Mouse (Mus musculus): Measurements from ENCODE around the gene Rps18.
"Not testable (repeated sequence)": the region's sequence is repeated elsewhere in the genome, so short reads cannot be mapped to it uniquely, and the experiment has no call there.

Gene Rps18

DNA sequence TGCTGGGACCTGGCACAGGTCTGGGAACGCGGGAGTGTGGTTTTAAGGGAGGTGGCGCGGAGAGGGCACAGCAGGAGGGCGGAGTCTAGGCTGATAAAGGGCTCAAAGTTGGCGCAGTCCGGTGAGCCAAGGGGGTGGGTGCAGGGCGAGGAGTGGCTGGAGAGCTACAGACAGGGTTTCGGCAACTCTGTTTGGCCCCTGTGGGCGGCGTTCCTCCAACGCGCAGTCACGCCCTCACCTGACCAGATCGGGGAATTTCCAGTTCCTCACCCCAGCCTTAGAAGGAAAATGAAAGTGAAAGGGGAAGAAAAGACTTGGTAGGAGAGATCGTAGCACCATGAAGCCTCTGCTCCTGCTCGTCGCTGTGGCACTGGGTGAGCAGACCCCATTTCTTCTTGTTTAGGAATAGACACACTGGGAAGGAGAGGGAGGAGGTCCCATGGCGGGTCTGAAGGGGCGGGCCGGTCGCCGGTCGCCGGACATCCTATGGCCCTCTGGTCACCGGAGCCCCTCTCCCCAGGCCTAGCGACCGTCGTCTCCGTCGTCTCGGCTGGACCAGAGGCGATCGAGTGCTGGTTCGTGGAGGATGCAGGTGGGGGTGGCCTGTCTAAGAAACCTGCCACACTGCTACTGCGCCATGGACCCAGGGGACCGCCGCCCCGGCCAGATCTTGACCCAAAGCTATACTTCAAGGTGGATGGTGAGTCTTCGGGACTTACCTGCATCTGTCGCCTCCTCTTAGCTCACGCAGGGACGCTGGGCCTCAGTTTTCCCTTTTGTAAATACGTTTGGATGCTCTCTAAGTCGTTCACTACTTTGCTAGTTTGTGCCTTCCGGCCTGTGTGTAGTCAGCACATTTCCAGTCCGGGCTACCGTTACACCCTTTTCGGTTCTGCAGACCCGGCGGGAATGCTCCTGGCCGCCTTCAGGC lies 36.2 kb downstream of the Rps18 start:
- DNase-seq, result no peak

DNA sequence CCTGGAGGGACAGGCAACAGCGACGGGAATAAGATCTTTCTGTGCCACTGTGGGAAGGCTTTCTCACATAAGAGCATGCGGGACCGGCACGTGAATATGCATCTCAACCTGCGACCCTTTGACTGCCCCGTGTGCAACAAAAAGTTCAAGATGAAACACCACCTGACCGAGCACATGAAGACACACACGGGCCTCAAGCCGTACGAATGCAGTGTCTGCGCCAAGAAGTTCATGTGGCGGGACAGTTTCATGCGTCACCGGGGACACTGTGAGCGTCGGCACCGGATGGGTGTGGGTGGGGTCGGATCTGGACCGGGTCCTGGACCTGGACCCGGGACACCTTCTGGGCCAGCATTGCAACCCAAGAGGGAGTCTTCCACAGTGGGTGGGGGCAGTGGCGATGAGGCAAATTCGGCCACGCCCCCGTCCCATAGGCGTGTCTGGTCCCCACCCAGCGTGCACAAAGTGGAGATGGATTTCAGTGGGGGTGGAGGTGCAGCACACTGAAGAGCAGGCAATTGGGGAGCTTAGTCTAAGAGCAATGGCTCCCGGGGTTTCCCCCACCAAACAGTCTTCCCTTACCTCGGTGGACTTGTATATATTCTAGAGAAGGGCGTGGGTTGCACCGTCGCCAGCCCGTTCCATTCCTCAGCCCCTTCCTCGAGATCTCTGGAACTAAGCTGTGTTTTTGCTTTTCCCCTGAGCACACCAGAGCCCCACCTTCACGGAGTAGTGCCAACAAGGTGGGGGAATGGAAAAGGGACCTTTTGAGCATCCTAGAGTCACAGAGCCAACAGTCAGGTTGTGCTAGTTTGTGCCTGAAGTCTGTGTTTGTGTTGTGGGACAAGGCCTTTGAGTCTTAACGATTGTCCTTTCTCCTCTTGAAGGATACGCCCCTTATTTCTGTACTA lies 37.3 kb downstream of the Rps18 start:
- no peak for DNase-seq

DNA sequence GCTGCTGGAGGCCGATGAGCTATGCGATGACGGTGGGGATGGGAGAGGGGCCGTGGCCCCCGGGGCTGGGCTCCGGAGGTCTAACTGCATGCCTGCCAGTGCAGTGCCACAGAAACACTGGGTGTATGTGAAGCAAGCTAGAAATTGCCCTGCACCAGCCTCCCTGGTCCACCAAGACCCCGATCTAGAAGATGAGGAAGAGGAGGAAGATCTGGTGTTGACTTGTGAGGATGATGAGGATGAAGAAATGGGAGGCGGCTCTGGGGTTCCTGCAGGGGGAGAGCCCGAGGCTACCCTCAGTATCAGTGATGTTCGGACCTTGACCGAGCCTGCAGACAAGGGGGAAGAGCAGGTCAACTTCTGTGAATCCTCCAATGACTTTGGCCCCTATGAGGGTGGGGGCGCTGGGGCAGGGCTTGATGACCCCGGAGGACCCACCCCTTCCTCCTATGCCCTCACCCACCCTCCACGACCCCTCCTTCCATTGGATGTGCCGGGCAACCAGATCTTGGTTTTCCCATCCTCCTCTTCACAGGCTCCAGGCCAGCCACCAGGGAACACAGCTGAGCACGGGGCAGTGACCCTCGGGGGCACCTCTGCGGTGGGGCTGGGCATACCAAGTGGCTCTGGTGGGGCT lies 38.0 kb downstream of the Rps18 start:
- no peak for DNase-seq

DNA sequence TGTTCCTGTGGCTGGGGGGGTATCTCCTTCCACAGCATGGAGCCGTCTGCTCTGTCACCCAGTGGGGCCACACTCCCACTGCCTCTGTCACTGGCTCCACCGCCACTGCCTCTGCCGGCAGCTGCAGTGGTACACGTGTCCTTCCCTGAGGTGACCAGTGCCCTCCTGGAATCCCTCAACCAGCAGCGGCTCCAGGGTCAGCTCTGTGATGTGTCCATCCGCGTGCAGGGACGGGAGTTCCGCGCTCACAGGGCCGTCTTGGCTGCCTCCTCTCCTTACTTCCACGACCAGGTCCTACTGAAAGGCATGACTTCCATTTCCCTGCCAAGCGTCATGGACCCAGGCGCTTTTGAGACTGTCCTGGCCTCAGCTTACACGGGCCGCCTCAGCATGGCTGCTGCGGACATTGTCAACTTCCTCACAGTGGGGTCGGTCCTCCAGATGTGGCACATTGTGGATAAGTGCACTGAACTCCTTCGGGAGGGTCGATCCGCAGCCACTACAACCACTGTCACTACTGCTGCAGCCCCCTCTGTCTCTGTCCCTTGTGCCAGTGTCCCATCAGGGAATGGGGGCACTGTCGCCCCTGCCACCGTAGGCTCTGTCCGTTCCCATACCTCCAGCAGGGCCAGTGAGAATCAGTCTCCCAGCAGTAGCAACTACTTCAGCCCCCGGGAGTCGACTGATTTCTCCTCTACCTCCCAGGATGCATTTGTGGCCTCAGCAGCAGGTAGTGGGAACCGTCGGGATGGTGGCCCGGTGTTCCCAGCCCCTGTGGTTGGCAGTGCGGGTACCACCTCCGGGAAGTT lies 38.8 kb downstream of the Rps18 start:
- no peak for DNase-seq

DNA sequence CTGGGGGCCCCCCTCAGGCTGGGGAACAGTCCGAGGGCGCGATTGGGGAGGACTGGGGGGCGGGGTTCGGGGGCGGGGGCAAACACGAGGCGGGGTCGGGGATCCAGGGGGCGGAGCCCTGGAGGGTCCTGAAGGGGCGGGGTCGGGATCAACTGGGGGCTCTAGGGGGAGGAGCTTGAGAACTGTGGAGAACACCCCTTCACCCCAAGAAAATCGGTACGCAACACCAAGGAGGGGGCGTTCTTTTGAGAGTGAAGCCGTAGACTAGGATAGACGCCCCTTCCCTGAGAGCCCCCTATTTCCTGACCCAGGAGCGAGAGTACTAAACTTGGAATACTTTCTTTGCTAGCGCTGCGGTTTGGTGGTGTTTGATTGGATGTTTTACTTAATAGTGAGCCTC lies 39.5 kb downstream of the Rps18 start:
- no peak for DNase-seq

DNA sequence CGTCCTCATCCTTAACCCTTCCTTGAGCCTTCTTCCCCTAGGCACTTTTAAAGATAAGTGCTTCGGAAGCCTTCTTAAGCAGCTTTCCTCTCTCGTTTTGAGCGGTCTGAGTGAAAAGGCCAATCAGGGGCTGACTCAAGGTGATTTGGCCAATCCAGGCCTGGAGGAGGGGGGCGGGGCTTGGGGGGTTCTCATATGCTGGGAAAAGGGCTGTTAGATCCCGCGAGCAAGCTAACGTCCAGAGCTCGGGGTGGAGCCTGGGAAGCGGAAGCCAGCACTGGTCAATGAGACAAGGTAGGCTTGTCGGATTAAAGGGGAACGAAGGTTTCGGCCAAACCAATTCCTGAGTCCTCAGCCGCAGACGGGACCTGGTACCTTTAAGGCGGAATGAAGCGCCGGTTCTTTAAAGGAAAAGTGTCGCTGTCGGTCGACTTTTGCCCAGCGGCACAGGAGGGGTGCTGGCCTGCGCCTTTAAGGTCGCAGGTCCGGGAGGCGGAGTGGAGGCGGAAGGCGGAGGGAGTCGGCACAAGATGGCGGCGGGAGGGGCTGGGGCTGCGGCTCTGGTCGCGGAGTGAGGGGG lies 40.0 kb downstream of the Rps18 start, which contains the start of the genes Tapbp and Zbtb22:
Tapbp (plus strand) TSS at position 229 of the 580 bp plus-strand sequence.
Zbtb22 (plus strand) TSS at position 234 of the 580 bp plus-strand sequence.
- peak; percentile 93 for DNase-seq

DNA sequence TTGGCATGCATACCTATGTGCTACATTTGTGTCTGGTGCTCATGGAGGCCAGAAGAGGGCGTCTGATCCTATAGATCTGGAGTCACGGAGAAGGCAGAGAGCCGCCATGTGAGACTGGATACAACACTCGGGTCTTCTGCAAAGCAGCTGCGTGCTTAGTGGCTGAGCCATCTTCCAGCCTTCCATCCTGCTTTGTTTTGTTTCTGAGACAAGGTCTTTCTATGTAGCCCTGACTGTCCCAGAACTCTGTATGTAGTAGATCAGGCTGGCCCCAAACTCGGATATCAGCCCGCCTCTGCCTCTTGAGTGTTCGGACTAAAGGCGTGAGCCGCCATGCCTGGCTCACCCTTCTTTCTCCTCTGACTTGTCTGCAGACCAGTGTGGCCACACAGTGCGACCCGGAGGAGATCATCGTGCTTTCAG lies 40.8 kb downstream of the Rps18 start:
- DNase-seq, result no peak

DNA sequence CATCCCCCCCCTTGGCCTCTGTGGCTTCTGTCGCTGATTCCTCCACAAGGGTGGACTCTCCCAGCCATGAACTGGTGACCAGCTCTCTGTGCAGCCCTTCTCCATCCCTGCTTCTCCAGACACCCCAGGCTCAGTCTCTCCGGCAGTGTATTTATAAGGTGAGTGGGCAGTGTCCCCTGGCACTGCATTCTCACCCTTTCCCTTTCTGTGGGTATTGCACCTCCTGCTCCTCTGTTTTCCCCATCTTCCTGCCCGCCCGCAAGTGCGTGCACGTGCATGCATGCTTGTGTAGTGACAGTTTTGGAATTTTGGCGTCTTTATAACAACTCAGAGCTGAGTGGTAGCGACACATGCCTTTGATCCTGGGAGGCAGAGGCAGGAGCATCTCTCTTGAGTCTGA lies 41.9 kb downstream of the Rps18 start:
- DNase-seq, result no peak

DNA sequence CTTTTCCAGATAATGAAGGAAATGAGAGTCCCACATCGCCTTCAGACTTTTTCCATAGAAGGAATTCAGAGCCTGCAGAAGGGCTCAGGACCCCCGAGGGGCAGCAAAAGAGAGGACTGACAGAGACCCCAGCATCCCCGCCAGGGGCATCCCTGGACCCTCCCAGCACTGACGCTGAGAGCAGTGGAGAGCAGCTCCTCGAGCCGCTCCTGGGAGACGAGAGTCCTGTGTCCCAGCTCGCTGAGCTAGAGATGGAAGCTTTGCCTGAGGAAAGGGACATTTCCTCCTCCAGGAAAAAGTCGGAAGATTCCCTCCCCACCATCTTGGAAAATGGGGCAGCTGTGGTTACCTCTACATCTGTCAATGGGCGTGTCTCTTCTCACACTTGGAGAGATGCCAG lies 42.5 kb downstream of the Rps18 start:
- no peak for DNase-seq

DNA sequence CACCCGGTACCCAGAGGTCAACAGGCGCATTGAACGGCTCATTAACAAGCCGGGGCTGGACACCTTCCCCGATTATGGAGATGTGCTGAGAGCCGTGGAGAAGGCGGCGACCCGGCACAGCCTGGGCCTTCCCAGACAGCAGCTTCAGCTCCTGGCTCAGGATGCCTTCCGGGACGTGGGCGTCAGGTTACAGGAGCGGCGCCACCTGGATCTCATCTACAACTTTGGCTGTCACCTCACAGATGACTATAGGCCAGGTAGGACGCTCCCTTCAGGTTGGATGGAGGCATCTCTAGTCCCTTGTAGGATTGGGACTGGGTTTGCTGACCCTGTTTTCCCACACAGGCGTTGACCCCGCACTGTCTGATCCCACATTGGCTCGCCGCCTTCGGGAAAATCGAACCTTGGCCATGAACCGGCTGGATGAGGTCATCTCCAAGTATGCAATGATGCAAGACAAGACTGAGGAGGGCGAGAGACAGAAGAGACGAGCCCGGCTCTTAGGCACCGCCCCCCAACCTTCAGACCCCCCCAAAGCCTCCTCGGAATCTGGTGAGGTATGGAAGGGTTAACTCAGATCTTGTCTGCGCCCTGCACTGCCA lies 43.9 kb downstream of the Rps18 start:
- no peak for DNase-seq

DNA sequence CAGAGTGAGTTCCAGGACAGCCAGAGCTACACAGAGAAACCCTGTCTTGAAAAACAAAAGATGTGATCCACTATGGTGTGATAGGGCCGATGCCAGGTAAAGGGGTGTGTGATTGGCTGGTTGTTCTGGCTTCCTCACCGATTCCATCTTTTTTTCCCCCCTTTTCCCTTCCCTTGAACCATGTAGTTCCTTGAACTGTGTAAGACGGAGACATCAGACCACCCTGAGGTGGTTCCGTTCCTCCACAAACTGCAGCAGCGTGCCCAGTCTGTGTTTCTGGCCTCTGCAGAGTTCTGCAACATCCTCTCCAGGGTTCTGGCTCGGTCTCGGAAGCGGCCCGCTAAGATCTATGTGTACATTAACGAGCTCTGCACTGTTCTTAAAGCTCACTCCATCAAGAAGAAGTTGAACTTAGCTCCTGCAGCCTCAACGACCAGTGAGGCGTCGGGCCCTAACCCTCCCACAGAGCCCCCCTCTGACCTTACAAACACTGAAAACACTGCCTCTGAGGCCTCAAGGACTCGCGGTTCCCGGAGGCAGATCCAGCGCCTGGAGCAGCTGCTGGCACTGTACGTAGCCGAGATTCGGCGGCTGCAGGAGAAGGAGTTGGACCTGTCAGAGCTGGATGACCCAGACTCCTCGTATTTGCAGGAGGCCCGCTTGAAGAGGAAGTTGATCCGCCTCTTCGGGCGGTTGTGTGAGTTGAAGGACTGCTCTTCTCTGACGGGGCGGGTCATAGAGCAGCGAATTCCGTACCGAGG lies 44.6 kb downstream of the Rps18 start:
- DNase-seq, result no peak

DNA sequence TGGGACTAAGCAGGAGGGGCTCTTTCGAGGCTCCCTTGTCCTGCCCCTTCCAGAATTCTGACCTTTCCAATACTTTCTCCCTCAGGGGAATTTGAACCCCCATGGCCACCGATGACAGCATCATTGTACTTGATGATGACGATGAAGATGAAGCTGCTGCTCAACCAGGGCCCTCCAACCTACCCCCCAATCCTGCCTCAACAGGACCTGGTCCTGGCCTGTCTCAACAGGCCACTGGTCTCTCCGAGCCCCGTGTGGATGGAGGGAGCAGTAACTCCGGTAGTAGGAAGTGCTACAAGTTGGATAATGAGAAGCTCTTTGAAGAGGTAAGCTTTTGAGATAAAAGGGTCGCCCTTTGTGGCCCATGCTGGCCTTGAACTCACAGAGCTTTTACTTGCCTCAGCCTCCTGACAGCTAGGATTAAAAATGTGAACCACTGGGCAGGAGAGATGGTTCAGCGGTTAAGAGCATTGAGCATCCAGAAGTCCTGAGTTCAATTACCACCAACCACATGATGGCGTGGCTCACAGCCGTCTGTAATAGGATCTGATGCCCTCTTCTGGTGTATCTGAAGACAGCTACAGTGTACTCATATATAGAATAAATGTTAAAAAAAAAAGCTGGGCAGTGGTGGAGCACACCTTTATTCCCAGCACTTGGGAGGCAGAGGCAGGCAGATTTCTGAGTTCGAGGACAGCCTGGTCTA lies 45.3 kb downstream of the Rps18 start:
- DNase-seq, result no peak

DNA sequence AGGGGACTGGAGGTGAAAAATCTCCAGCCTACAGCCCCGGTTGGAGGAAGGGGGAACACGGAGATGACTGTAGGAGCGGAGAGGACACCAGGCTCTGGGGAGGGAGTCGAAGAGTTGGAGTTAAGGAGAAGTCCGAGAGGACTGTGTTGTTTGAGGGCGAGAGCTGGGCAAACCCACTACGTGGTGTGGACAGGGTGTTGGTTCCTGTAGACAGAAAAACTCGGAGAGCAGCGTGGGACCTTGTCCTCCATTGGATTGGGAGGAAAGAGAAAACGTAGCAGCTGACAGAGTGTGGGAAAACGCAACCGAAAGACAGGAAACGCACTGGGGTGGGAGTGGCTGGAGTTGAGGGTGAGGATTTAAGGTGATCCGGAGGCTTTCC lies 45.9 kb downstream of the Rps18 start:
- DNase-seq, result no peak

DNA sequence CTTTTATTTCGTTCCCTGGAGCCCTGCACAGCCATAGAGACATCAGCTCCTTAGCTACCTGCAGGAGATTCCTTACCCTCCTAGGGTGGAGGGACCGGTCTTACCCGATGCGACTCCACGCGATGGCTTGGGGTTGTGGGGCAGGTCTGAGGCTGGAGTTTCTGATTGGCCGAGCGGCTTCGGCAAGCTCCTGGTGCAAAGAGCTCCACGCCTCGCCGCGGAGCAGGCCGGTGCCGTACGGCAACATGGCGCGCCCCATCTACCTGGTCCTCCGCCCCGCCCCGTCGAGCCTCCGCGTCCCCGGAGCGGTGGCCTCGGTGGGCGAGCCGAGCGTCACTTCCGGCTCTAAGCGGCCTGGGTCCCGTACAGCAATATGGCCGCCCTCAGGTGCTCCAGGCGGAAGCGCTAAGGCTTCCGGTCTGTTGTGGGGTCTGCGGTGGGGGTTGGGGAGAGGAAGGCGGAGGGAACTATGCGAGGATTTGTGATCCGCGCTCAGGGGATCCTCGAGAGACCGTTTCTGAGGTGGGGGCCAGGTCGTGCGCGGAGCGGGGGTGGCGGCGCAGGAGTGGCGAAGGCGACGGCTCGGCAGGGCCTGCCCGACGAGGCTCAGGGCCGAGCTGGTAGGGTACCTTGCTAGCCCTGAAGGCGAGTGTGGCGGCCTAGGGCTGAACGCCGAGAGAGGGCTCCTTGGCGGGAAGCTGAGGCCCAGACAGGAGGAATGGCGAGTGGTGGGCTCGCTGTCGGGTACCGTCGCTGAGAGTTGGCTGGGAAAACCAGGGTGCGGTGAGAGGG lies 46.5 kb downstream of the Rps18 start, which contains the start of gene Daxx:
Daxx (plus strand) TSS at position 338 of the 792 bp plus-strand sequence.
- peak; percentile 97 for DNase-seq

DNA sequence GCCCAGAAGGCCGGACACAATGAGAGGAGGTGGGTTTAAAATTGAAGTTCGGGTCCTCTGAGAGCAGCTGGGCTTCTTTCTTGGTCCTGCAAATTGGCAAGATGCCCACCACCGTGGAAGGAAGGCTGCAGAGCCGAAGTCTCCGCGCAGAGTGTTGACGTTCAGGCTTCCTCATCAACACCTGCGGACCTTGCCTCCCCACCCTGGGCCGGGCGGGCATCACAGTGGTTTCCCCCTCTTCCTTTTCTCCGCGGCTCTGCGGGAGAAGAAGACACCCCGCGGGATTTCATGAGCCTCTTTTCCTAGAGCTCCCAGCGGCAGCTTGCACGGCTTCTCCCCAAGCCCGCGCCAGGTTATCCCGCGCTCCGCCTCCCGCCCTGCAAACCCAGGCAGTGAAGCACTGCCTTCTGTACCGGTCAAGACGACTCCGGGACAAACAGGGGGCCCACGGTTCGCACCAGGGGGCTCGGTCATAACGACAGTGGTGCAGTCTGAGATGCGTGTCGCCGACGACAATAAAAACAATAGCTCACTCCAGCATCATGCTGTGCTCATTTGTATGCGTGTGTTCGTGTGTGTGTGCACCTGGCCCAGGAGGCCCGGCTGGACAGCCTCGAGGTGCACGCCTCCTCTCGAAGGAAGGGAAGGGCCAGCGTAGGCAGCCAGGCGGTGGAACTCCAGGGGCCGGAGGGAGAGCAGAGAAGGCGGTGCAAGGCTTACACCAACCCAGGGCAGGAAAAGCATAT lies 47.3 kb downstream of the Rps18 start:
- DNase-seq, result peak; percentile 71

DNA sequence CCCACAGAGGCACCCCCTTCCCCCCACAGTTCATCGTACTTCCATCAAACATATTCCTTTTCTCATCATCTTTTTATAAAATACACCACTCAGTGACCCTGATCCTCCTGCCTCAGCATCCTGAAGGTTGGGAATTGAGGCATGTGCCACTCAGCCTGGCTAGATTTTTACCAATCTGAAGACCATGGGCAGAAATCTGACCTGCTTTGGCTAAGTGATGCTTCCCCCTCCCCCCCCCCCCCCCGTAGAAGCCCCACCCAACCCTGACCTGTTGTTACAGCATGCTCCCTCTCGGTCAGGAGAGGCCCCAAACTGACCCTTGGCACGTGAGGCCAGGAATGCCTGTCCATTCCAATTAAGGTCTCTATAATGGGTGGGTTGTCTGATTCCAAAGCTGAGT lies 51.0 kb downstream of the Rps18 start, which contains the start of gene Platr17:
Platr17 (plus strand) TSS at position 301 of the 400 bp plus-strand sequence.
- not testable (repeated sequence) for DNase-seq

DNA sequence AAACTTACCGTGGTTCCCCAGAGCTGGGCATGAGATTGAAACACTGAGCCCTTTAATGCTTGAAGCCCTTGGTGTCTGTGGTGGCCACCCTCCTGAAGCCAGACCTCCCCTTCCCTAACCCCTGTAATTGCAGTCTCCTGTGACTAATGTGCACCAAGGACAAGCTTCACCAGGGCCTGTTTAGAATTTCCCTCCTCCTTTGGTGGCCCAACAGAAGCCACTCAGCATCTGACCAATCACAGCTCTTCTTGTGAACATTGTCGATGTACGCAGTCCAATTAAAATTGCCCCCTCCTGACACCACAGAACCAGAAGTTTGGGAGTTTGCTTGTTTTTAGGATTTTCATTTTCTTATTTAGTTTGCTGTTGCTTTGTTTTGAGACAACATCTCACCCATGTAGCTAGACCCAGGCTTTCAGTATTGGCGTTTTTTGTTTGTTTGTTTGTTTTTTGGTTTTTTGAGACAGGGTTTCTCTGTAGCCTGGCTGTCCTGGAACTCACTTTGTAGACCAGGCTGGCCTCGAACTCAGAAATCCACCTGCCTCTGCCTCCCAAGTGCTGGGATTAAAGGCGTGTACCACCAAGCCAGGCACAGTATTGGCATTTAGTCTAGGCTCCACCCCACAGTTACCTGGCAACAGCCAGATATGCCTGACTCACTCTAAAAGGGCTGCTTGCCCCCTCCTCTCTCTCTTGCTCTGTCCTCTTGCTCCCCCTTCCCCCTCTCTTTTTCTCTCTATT lies 51.7 kb downstream of the Rps18 start:
- DNase-seq, result not testable (repeated sequence)
